Mouse (Mus musculus): ENCODE data around the gene Il12rb1. TPM values are rescaled to one million over a fixed set of nuclear protein-coding genes. Genes with fewer than 3 reads are reported as not detected.

Gene Il12rb1
- polyA plus RNA-seq, 1 experiment from 2014 or later, result 0.18 TPM

Small RNA genes within 50 kb of the gene (microRNA-seq; reads per million reads assigned to microRNA genes)
- gene Mir7240, result not detected

Other genes starting within 250 kb of the Il12rb1 start
- 114 and 115 TPM in 2 replicates for gene Isyna1, start 214.1 kb upstream of the Il12rb1 start, polyA plus RNA-seq (2016; fragmentation: Nextera tagmentation; extraction: Ambion mirVana)
- 96.4 and 98.0 TPM in 2 replicates for gene Ssbp4, start 199.6 kb upstream of the Il12rb1 start, polyA plus RNA-seq (2016; fragmentation: Nextera tagmentation; extraction: Ambion mirVana)
- 4.1 and 4.6 TPM in 2 replicates for gene Lrrc25, start 192.3 kb upstream of the Il12rb1 start, polyA plus RNA-seq (2016; fragmentation: Nextera tagmentation; extraction: Ambion mirVana)
- gene Gdf15, start 176.0 kb upstream of the Il12rb1 start, polyA plus RNA-seq (2016; fragmentation: Nextera tagmentation; extraction: Ambion mirVana), result 4.4 and 4.9 TPM in 2 replicates
- gene Pgpep1, start 148.1 kb upstream of the Il12rb1 start, polyA plus RNA-seq (2016; fragmentation: Nextera tagmentation; extraction: Ambion mirVana), result 19.6 and 24.2 TPM in 2 replicates
- 266 and 269 TPM in 2 replicates for gene Lsm4, start 135.2 kb upstream of the Il12rb1 start, polyA plus RNA-seq (2016; fragmentation: Nextera tagmentation; extraction: Ambion mirVana)
- 59.5 and 66.8 TPM in 2 replicates for gene Jund, start 109.5 kb upstream of the Il12rb1 start, polyA plus RNA-seq (2016; fragmentation: Nextera tagmentation; extraction: Ambion mirVana)
- gene Iqcn, start 105.0 kb upstream of the Il12rb1 start, polyA plus RNA-seq (2016; fragmentation: Nextera tagmentation; extraction: Ambion mirVana), result not detected in 2 replicates
- not detected in 2 replicates for gene Gm3336, start 89.9 kb upstream of the Il12rb1 start, polyA plus RNA-seq (2016; fragmentation: Nextera tagmentation; extraction: Ambion mirVana)
- gene Pde4c, start 84.7 kb upstream of the Il12rb1 start, polyA plus RNA-seq (2016; fragmentation: Nextera tagmentation; extraction: Ambion mirVana), result 0.56 and 0.71 TPM in 2 replicates
- 3.3 and 3.9 TPM in 2 replicates for gene Rab3a, start 53.8 kb upstream of the Il12rb1 start, polyA plus RNA-seq (2016; fragmentation: Nextera tagmentation; extraction: Ambion mirVana)
- gene Mpv17l2, start 47.5 kb upstream of the Il12rb1 start, polyA plus RNA-seq (2016; fragmentation: Nextera tagmentation; extraction: Ambion mirVana), result 52.2 and 52.7 TPM in 2 replicates
- 23.3 and 27.3 TPM in 2 replicates for gene Pik3r2, start 31.7 kb upstream of the Il12rb1 start, polyA plus RNA-seq (2016; fragmentation: Nextera tagmentation; extraction: Ambion mirVana)
- gene Mast3, start 3.4 kb upstream of the Il12rb1 start, polyA plus RNA-seq (2016; fragmentation: Nextera tagmentation; extraction: Ambion mirVana), result 9.8 and 10.4 TPM in 2 replicates
- 16.1 and 17.8 TPM in 2 replicates for gene Arrdc2, start 31.3 kb downstream of the Il12rb1 start, polyA plus RNA-seq (2016; fragmentation: Nextera tagmentation; extraction: Ambion mirVana)
- 0.55 and 0.72 TPM in 2 replicates for gene Kcnn1, start 54.8 kb downstream of the Il12rb1 start, polyA plus RNA-seq (2016; fragmentation: Nextera tagmentation; extraction: Ambion mirVana)
- 78.8 and 81.1 TPM in 2 replicates for gene Ccdc124, start 65.5 kb downstream of the Il12rb1 start, polyA plus RNA-seq (2016; fragmentation: Nextera tagmentation; extraction: Ambion mirVana)
- 0.08 and 0.11 TPM in 2 replicates for gene Slc5a5, start 84.3 kb downstream of the Il12rb1 start, polyA plus RNA-seq (2016; fragmentation: Nextera tagmentation; extraction: Ambion mirVana)
- gene Rpl18a, start 89.0 kb downstream of the Il12rb1 start, polyA plus RNA-seq (2016; fragmentation: Nextera tagmentation; extraction: Ambion mirVana), result 3,066 and 3,170 TPM in 2 replicates
- gene Map1s, start 97.5 kb downstream of the Il12rb1 start, polyA plus RNA-seq (2016; fragmentation: Nextera tagmentation; extraction: Ambion mirVana), result 28.4 and 30.9 TPM in 2 replicates